Mouse (Mus musculus): Measurements from ENCODE around the gene Pex13.

Gene Pex13

GRCm38 (mm10) chr11:23665798-23666501, at the start of gene Pex13:
Gene Pex13 (minus strand): TSS chr11:23665959.
- DNase-seq (ENCODE audit: low spot score) = peak; percentile 98

- no peak for DNase-seq (ENCODE audit: low spot score)
Measured at GRCm38 (mm10) chr11:23712299-23712698, 46.5 kb upstream of the Pex13 start.

- no peak for DNase-seq (ENCODE audit: low spot score)
Measured at GRCm38 (mm10) chr11:23704604-23705294, 39.0 kb upstream of the Pex13 start.

- no peak for DNase-seq (ENCODE audit: low spot score)
Measured at GRCm38 (mm10) chr11:23701831-23702230, 36.1 kb upstream of the Pex13 start.

GRCm38 (mm10) chr11:23699414-23700095, 33.8 kb upstream of the Pex13 start:
- no peak for DNase-seq (ENCODE audit: low spot score)

- DNase-seq (ENCODE audit: low spot score) = no peak
Measured at GRCm38 (mm10) chr11:23698526-23698925, 32.8 kb upstream of the Pex13 start.

GRCm38 (mm10) chr11:23695847-23696246, 30.1 kb upstream of the Pex13 start:
- no peak for DNase-seq (ENCODE audit: low spot score)

GRCm38 (mm10) chr11:23693286-23693685, 27.5 kb upstream of the Pex13 start:
- DNase-seq (ENCODE audit: low spot score) = no peak

- no peak for DNase-seq (ENCODE audit: low spot score)
Measured at GRCm38 (mm10) chr11:23688060-23688459, 22.3 kb upstream of the Pex13 start.

GRCm38 (mm10) chr11:23686671-23687070, 20.9 kb upstream of the Pex13 start:
- no peak for DNase-seq (ENCODE audit: low spot score)

GRCm38 (mm10) chr11:23682561-23682960, 16.8 kb upstream of the Pex13 start:
- no peak for DNase-seq (ENCODE audit: low spot score)

- no peak for DNase-seq (ENCODE audit: low spot score)
Measured at GRCm38 (mm10) chr11:23680435-23680950, 14.7 kb upstream of the Pex13 start.

GRCm38 (mm10) chr11:23679044-23679642, 13.4 kb upstream of the Pex13 start:
- peak; percentile 45 for DNase-seq (ENCODE audit: low spot score)

- no peak for DNase-seq (ENCODE audit: low spot score)
Measured at GRCm38 (mm10) chr11:23676100-23676499, 10.3 kb upstream of the Pex13 start.

GRCm38 (mm10) chr11:23672256-23672749, 6.5 kb upstream of the Pex13 start:
- DNase-seq (ENCODE audit: low spot score) = no peak

- no peak for DNase-seq (ENCODE audit: low spot score)
Measured at GRCm38 (mm10) chr11:23667128-23667527, 1.4 kb upstream of the Pex13 start.

- no peak for DNase-seq (ENCODE audit: low spot score)
Measured at GRCm38 (mm10) chr11:23666526-23666925, 767 bp upstream of the Pex13 start.

GRCm38 (mm10) chr11:23665311-23665786, 410 bp downstream of the Pex13 start, which contains the start of gene Pus10:
Gene Pus10 (plus strand): TSS chr11:23665674.
- DNase-seq (ENCODE audit: low spot score) = peak; percentile 82

GRCm38 (mm10) chr11:23664232-23664631, 1.5 kb downstream of the Pex13 start:
- DNase-seq (ENCODE audit: low spot score) = no peak

GRCm38 (mm10) chr11:23657791-23658190, 8.0 kb downstream of the Pex13 start:
- DNase-seq (ENCODE audit: low spot score) = no peak

GRCm38 (mm10) chr11:23653666-23654065, 12.1 kb downstream of the Pex13 start:
- no peak for DNase-seq (ENCODE audit: low spot score)

GRCm38 (mm10) chr11:23647835-23648234, 17.9 kb downstream of the Pex13 start:
- DNase-seq (ENCODE audit: low spot score) = no peak

Measured in yolk sac, embryonic 10.5 days (tissue).